Mouse (Mus musculus) cerebellum, adult 9-11 months (tissue): ENCODE data around the gene Psors1c2.

ENCODE experiments used
- DNase-seq: peaks from one replicate; pipeline ENCODE4 v3.0.0; 2022

Gene Psors1c2

DNA sequence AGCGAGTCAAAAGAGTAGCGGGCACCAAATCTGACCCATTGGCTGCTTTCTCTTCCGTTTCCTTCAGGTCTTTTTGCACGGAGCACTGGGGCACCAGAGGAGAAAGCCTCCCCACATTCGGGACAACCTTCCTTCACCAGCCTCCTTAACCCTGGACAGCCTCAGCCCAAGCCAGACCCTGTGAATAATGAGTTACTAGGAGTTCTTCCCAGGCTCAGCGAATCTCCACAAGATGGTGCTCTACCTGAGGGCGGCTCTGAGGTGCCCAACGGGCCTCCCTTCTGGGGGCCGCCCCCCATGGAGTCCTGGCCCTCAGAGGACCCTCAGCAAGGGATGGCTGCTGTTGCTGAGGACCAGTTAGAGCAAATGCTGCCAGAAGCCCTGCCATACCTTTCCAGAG lies 34.8 kb downstream of the Psors1c2 start:
- no peak for DNase-seq

DNA sequence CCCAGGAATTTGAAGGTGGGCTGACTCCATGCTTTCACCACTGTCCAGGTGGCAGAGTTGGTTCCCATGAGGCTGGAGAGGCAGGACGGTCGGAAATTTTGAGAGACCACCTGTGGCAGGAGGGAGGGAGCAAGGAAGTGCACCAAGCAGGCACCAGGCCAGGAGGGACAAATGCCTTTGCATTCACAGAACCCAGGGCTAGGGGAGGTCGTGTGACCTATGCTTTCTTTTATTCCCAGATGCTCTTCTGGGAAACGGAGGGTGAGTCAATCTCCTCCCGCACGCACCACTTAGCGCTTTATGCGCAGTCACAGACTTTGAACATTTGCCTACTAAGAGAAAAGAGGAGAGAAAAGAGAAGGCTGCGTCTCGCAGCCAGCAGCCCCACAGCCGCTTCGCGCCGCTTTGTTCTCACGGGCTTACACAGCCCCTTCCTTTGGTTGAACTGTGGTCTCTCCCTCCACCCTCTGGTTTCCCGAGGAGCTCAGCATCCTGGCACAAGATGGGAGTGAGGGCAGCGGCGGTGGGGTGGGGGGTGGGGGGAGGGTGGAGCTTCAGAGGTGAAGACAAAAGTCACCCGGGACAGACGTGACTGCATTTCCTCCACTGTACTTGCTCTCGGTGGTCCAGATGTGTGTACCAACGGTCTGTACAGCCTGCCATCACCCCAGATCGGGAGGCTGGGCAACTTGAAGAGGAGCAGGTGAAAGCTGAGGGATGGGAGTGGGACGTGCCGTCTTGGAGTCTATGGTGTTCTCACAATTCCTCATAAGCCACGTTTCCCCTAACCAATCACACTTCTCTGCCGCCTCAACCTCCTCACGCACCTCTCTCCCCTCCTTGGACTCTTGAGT lies 36.3 kb downstream of the Psors1c2 start:
- DNase-seq: no peak

DNA sequence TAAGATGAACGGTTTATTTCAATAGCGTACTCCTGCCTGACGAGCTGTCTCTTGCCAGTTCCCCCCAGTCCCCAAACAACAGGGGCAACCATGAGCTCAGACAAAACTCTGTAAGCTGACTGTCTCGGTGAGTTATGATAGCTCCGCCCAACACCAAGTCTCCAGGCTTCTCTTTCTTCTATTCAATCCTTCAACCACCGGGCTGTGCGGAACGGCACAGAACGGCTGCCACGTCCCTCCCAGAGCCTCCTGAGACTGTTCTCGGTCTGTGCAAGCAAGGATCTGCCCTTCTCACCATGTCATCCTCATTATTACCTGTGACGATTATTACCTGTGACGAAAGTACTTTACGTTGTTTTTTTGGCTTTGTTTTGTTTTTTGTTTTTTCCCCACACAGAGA lies 37.8 kb downstream of the Psors1c2 start:
- no peak for DNase-seq

DNA sequence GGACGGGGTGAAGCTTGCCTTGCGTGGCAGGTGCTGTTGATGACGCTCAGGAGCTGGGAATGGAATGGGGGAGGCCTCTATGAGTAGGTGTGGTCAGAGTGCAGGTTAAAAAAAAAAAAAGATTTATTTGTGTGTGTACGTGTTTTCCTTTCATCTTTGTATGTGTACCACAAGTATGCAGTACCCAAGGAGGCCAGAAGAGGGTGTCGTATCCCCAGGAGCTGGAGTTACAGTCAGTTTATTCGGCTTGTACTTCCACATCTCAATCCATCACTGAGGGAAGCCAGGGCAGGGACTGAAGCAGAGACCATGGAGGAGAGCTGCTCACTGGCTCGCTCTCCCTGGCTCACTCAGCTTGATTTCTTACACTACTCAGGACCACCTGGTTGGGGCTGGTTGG lies 38.5 kb downstream of the Psors1c2 start:
- no peak for DNase-seq

DNA sequence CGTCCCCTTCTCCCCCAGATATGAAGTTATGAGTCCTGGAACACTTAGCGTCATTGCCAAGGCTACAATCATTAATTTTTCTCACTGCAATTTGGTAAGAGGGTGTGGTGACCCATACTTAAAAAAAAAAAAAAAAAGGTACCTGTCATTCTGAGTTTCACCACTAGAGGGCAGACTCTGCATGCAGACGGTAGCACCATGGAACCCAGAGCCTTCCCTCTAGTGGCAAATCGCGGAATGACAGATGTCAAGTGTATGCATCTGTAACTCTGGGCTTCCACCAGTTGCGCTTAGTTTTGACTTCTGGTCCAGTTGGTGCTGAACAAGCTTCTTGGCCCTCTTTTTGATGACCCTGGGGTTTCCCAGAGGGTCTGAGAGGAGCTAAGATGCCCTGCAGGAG lies 45.2 kb downstream of the Psors1c2 start:
- DNase-seq: peak; percentile 57

DNA sequence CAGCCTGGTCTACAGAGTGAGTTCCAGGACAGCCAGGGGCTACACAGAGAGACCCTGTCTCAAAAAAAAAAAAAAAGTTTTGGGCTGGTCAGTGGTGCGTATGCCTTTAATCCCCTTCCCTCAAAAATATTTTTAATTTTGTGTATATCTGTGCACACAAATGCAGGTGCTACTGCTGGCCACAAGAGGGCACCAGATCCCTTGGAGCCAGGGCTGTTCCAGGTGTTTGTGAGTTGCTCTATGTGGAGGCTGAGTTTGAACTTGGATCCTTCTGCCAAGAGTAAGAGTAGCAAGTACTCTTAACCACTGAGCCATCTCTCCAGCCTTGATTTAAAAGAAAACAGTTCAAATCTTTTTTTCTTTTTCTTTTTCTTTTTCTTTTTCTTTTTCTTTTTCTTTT lies 49.9 kb downstream of the Psors1c2 start:
- no peak for DNase-seq
